Mouse (Mus musculus): ENCODE measurements around the gene Plch2. TPM values are rescaled to one million over a fixed set of nuclear protein-coding genes. Genes with fewer than 3 reads are reported as not detected.

The Plch2 gene
- polyA plus RNA-seq, 2 experiments: 10.6 to 11.4 TPM

- no peak for DNase-seq (ENCODE audit: low spot score)
- TF ChIP-seq POLR2A (IDR thresholded peaks at IDR 0.05; ENCODE audit: borderline replicate concordance, extremely low read depth, insufficient read depth, insufficient read length): no peak
- 88% methylated on average over 5 of the region's 5 CpGs for WGBS
- Histone ChIP-seq H3K4me1 (ENCODE audit: control insufficient read depth, insufficient read depth, low read length) (peaks cover 12% of the 10 kb centered on the region), H3K27ac (replicated peaks; ENCODE audit: low read depth, low read length) (no peak overlapping the region), H3K4me2 (replicated peaks; ENCODE audit: low read depth, low read length, severe bottlenecking) (no peak overlapping the region), H3K9me3 (ENCODE audit: control insufficient read depth, low read length) (no peaks in the 10 kb centered on the region), H3K4me3 (replicated peaks; ENCODE audit: low read length) (no peak overlapping the region), H3K9ac (ENCODE audit: low read depth, low read length, severe bottlenecking) (no peak overlapping the region), H3K27me3 (ENCODE audit: control insufficient read depth, insufficient read depth, low read length) (no peaks in the 10 kb centered on the region), H3K36me3 (ENCODE audit: control insufficient read depth, insufficient read depth, low read length) (peaks cover 75% of the 10 kb centered on the region)
- ATAC-seq (ENCODE audit: low FRiP score, low read depth): no peak
Observed at GRCm38 (mm10) chr4:155070921-155071320, 14.3 kb upstream of the Plch2 start.

GRCm38 (mm10) chr4:155070199-155070598, 13.6 kb upstream of the Plch2 start:
- Histone ChIP-seq H3K9ac (ENCODE audit: low read depth, low read length, severe bottlenecking) (no peak overlapping the region), H3K27ac (replicated peaks; ENCODE audit: low read depth, low read length) (no peak overlapping the region), H3K4me3 (replicated peaks; ENCODE audit: low read length) (no peak overlapping the region), H3K36me3 (ENCODE audit: control insufficient read depth, insufficient read depth, low read length) (peaks cover 68% of the 10 kb centered on the region), H3K4me2 (replicated peaks; ENCODE audit: low read depth, low read length, severe bottlenecking) (no peak overlapping the region), H3K27me3 (ENCODE audit: control insufficient read depth, insufficient read depth, low read length) (no peaks in the 10 kb centered on the region), H3K4me1 (ENCODE audit: control insufficient read depth, insufficient read depth, low read length) (peaks cover 12% of the 10 kb centered on the region), H3K9me3 (ENCODE audit: control insufficient read depth, low read length) (no peaks in the 10 kb centered on the region)
- WGBS: 94% methylated on average over 13 of the region's 13 CpGs
- TF ChIP-seq POLR2A (IDR thresholded peaks at IDR 0.05; ENCODE audit: borderline replicate concordance, extremely low read depth, insufficient read depth, insufficient read length): no peak
- DNase-seq (ENCODE audit: low spot score): no peak
- no peak for ATAC-seq (ENCODE audit: low FRiP score, low read depth)

GRCm38 (mm10) chr4:155069191-155069590, 12.6 kb upstream of the Plch2 start:
- Histone ChIP-seq H3K4me3 (replicated peaks; ENCODE audit: low read length) (no peak overlapping the region), H3K4me1 (ENCODE audit: control insufficient read depth, insufficient read depth, low read length) (peaks cover 12% of the 10 kb centered on the region), H3K27me3 (ENCODE audit: control insufficient read depth, insufficient read depth, low read length) (no peaks in the 10 kb centered on the region), H3K9me3 (ENCODE audit: control insufficient read depth, low read length) (no peaks in the 10 kb centered on the region), H3K4me2 (replicated peaks; ENCODE audit: low read depth, low read length, severe bottlenecking) (no peak overlapping the region), H3K9ac (ENCODE audit: low read depth, low read length, severe bottlenecking) (no peak overlapping the region), H3K36me3 (ENCODE audit: control insufficient read depth, insufficient read depth, low read length) (peaks cover 57% of the 10 kb centered on the region), H3K27ac (replicated peaks; ENCODE audit: low read depth, low read length) (no peak overlapping the region)
- DNase-seq (ENCODE audit: low spot score) (no peak), ATAC-seq (ENCODE audit: low FRiP score, low read depth) (no peak)
- no peak for TF ChIP-seq POLR2A (IDR thresholded peaks at IDR 0.05; ENCODE audit: borderline replicate concordance, extremely low read depth, insufficient read depth, insufficient read length)
- 84% methylated on average over 6 of the region's 6 CpGs for WGBS

GRCm38 (mm10) chr4:155068357-155068972, 11.9 kb upstream of the Plch2 start:
- WGBS: 94% methylated on average over 20 of the region's 20 CpGs
- Histone ChIP-seq H3K4me2 (replicated peaks; ENCODE audit: low read depth, low read length, severe bottlenecking) (no peak overlapping the region; the same call in 1 of the 2 replicates), H3K9ac (ENCODE audit: low read depth, low read length, severe bottlenecking) (no peak overlapping the region), H3K36me3 (ENCODE audit: control insufficient read depth, insufficient read depth, low read length) (peaks cover 50% of the 10 kb centered on the region), H3K27ac (replicated peaks; ENCODE audit: low read depth, low read length) (no peak overlapping the region), H3K4me1 (ENCODE audit: control insufficient read depth, insufficient read depth, low read length) (peaks cover 12% of the 10 kb centered on the region), H3K9me3 (ENCODE audit: control insufficient read depth, low read length) (no peaks in the 10 kb centered on the region), H3K27me3 (ENCODE audit: control insufficient read depth, insufficient read depth, low read length) (no peaks in the 10 kb centered on the region), H3K4me3 (replicated peaks; ENCODE audit: low read length) (no peak overlapping the region)
- no peak for TF ChIP-seq POLR2A (IDR thresholded peaks at IDR 0.05; ENCODE audit: borderline replicate concordance, extremely low read depth, insufficient read depth, insufficient read length)
- ATAC-seq (ENCODE audit: low FRiP score, low read depth): no peak
- no peak for DNase-seq (ENCODE audit: low spot score)

GRCm38 (mm10) chr4:155066834-155067522, 10.4 kb upstream of the Plch2 start, which contains the start of gene Pex10:
TSS of gene Pex10 (plus strand) at chr4:155067016.
- no peaks in the 10 kb centered on the region for H3K9me3 ChIP-seq (ENCODE audit: control insufficient read depth, low read length)
- peaks cover 37% of the 10 kb centered on the region for H3K36me3 ChIP-seq (ENCODE audit: control insufficient read depth, insufficient read depth, low read length)
- peak within 1 kb of the TSS; percentile 72 for H3K9ac ChIP-seq (ENCODE audit: low read depth, low read length, severe bottlenecking)
- H3K27me3 ChIP-seq (ENCODE audit: control insufficient read depth, insufficient read depth, low read length): no peaks in the 10 kb centered on the region
- peak within 1 kb of the TSS; percentile 77 for H3K4me3 ChIP-seq (replicated peaks; ENCODE audit: low read length)
- H3K4me2 ChIP-seq (replicated peaks; ENCODE audit: low read depth, low read length, severe bottlenecking): peak within 1 kb of the TSS; percentile 86
- peaks cover 12% of the 10 kb centered on the region for H3K4me1 ChIP-seq (ENCODE audit: control insufficient read depth, insufficient read depth, low read length)
- H3K27ac ChIP-seq (replicated peaks; ENCODE audit: low read depth, low read length): peak within 1 kb of the TSS; percentile 71
- peak; percentile 45; the same call in 1 of the 2 replicates for TF ChIP-seq POLR2A (IDR thresholded peaks at IDR 0.05; ENCODE audit: borderline replicate concordance, extremely low read depth, insufficient read depth, insufficient read length)
- DNase-seq (ENCODE audit: low spot score) (peak; percentile 94), ATAC-seq (ENCODE audit: low FRiP score, low read depth) (peak; percentile 93)
- WGBS: 1% methylated on average over 43 of the region's 48 CpGs

Data from limb, embryonic 14.5 days (tissue).